Mouse (Mus musculus) regulatory T cell (primary cell): ENCODE measurements around the gene Lyz2.
"Not testable (repeated sequence)": the region's sequence is repeated elsewhere in the genome, so short reads cannot be mapped to it uniquely, and the experiment has no call there.

Source experiments
- in situ Hi-C: fragments of 300-600 bp; cut with MboI, MseI; formaldehyde crosslinking; loops from one replicate; pipeline ENCODE4 v1.15.1; 2025; ENCODE audit warnings: high pct_unique_total_duplicates

The Lyz2 gene

GRCm38 (mm10) chr10:117284578-117285520, 2.7 kb upstream of the Lyz2 start:
- in situ Hi-C loops: no loop called here

GRCm38 (mm10) chr10:117283871-117284577, 1.9 kb upstream of the Lyz2 start:
- in situ Hi-C loops: no loop called here

- in situ Hi-C loops: not testable (repeated sequence)
Measured at GRCm38 (mm10) chr10:117283196-117283595, 1.1 kb upstream of the Lyz2 start.

- in situ Hi-C loops: no loop called here
Measured at GRCm38 (mm10) chr10:117282551-117282950, 430 bp upstream of the Lyz2 start.

GRCm38 (mm10) chr10:117281381-117281920, 670 bp downstream of the Lyz2 start:
- in situ Hi-C loops: no loop called here

GRCm38 (mm10) chr10:117280000-117280399, 2.1 kb downstream of the Lyz2 start:
- in situ Hi-C loops: no loop called here

GRCm38 (mm10) chr10:117278510-117278909, 3.6 kb downstream of the Lyz2 start:
- in situ Hi-C loops: not testable (repeated sequence)

GRCm38 (mm10) chr10:117277779-117278178, 4.3 kb downstream of the Lyz2 start:
- in situ Hi-C loops: not testable (repeated sequence)

- in situ Hi-C loops: no loop called here
Measured at GRCm38 (mm10) chr10:117275681-117276369, 6.3 kb downstream of the Lyz2 start.

GRCm38 (mm10) chr10:117274645-117275044, 7.5 kb downstream of the Lyz2 start:
- in situ Hi-C loops: not testable (repeated sequence)

GRCm38 (mm10) chr10:117272023-117272422, 10.1 kb downstream of the Lyz2 start:
- in situ Hi-C loops: no loop called here

- in situ Hi-C loops: no loop called here
Measured at GRCm38 (mm10) chr10:117259870-117260269, 22.3 kb downstream of the Lyz2 start.

- in situ Hi-C loops: no loop called here
Measured at GRCm38 (mm10) chr10:117238603-117239002, 43.5 kb downstream of the Lyz2 start, which contains the start of gene 9530003J23Rik. TSS of gene 9530003J23Rik (minus strand) at chr10:117238703.

GRCm38 (mm10) chr10:117235866-117236265, 46.3 kb downstream of the Lyz2 start:
- in situ Hi-C loops: no loop called here

GRCm38 (mm10) chr10:117234825-117235224, 47.3 kb downstream of the Lyz2 start:
- in situ Hi-C loops: no loop called here

- in situ Hi-C loops: no loop called here
Measured at GRCm38 (mm10) chr10:117229826-117230225, 52.3 kb downstream of the Lyz2 start.
